Mouse (Mus musculus) spleen, adult 2 months (tissue): ENCODE measurements around the gene Acbd7.

Experiments
- CTCF ChIP-seq: fragments of 200-500 bp; IDR thresholded peaks from 2 replicates; pipeline ENCODE4 v1.5.1; 2011; ENCODE audit warnings: mild to moderate bottlenecking, inconsistent platforms; ENCODE audit not compliant: insufficient read depth, insufficient read length, insufficient replicate concordance; ENCODE audit errors: extremely low read depth
- POLR2A ChIP-seq: fragments of 200-500 bp; IDR thresholded peaks from 2 replicates; pipeline ENCODE4 v1.6.1; 2011; ENCODE audit warnings: low read depth, low read length, inconsistent platforms

- TF ChIP-seq POLR2A (no peak), CTCF (no peak)
These were observed 3.9 kb upstream of the Acbd7 start for GRCm38 (mm10) chr2:3332056-3332455.
